Mouse (Mus musculus): Measurements from ENCODE around the gene Gm47996. TPM values are rescaled to one million over a fixed set of nuclear protein-coding genes. Genes with fewer than 3 reads are reported as not detected.
A peak's percentile ranks its signal among the peaks of the same experiment; 100 is the strongest.

Gm47996 gene
- total and polyA plus RNA-seq, 3 experiments: not detected

GRCm38 (mm10) chr1:151250529-151251193 is 40.7 kb downstream of the Gm47996 start (continued):
- no peak for TF ChIP-seq TBP (IDR thresholded peaks at IDR 0.05; ENCODE audit: low read depth, low read length)
- TF ChIP-seq POLR2A (IDR thresholded peaks at IDR 0.05; ENCODE audit: control insufficient read depth in 1 of 2, insufficient read depth in 1 of 2, low read depth in 1 of 2, low read length in 2 of 2, poor library complexity in 1 of 2): peak; percentile 20 to 34; a peak in 1 of 4 replicates
- TF ChIP-seq GABPA (IDR thresholded peaks at IDR 0.05; ENCODE audit: low read depth, low read length): no peak
- peak; percentile 89 for TF ChIP-seq ETS1 (IDR thresholded peaks at IDR 0.05; ENCODE audit: low read depth, low read length)
- no peak for TF ChIP-seq CHD2 (IDR thresholded peaks at IDR 0.05; ENCODE audit: low read length)
- TF ChIP-seq CTCF (IDR thresholded peaks at IDR 0.05 in 2 of 3, conservative IDR thresholded peaks at IDR 0.05 in 1 of 3; ENCODE audit: control insufficient read depth in 1 of 3, insufficient read depth in 1 of 3, low read depth in 2 of 3, low read length in 3 of 3, poor library complexity in 1 of 3, severe bottlenecking in 1 of 3): no peak
- TF ChIP-seq KAT2A (conservative IDR thresholded peaks at IDR 0.05; ENCODE audit: low read depth, low read length): no peak
- TF ChIP-seq HCFC1 (IDR thresholded peaks at IDR 0.05; ENCODE audit: low read depth, low read length): no peak
- peak; percentile 92; the same call in 1 of the 2 replicates for TF ChIP-seq BHLHE40 (IDR thresholded peaks at IDR 0.05; ENCODE audit: borderline replicate concordance, low read depth, low read length)
- no peak for TF ChIP-seq POLR2AphosphoS2 (IDR thresholded peaks at IDR 0.05; ENCODE audit: low read length)
- no peak for TF ChIP-seq MEF2A (IDR thresholded peaks at IDR 0.05; ENCODE audit: extremely low read depth, insufficient replicate concordance, low read depth, low read length, poor library complexity, severe bottlenecking)
- 0 out of 2 replicates have a peak, but pooled peaks have one; percentile 40 for TF ChIP-seq JUND (IDR thresholded peaks at IDR 0.05; ENCODE audit: low read depth, low read length)
- no peak for TF ChIP-seq CHD1 (IDR thresholded peaks at IDR 0.05; ENCODE audit: low read depth, low read length)
- TF ChIP-seq GATA1 (IDR thresholded peaks at IDR 0.05; ENCODE audit: low read depth, low read length): no peak
- peak; percentile 72 for TF ChIP-seq TAL1 (IDR thresholded peaks at IDR 0.05; ENCODE audit: low read length)
- peak; percentile 39; the same call in 1 of the 2 replicates for TF ChIP-seq MXI1 (IDR thresholded peaks at IDR 0.05; ENCODE audit: low read depth, low read length)
- TF ChIP-seq NRF1 (IDR thresholded peaks at IDR 0.05; ENCODE audit: insufficient read depth, low read depth, low read length, poor library complexity, severe bottlenecking): no peak

GRCm38 (mm10) chr1:151251194-151252010 is 41.5 kb downstream of the Gm47996 start:
- no peak for DNase-seq (ENCODE audit: low read depth, low spot score)
- H3K9ac ChIP-seq (ENCODE audit: control insufficient read depth, low read depth, low read length, poor library complexity, severe bottlenecking): peak overlapping the region; percentile 82
- peaks cover 0 to 4% of the 10 kb centered on the region in 2 experiments; a peak in 2 of 4 replicates for H3K36me3 ChIP-seq (ENCODE audit: control insufficient read depth in 1 of 2, insufficient read depth in 2 of 2, low read length in 2 of 2)
- no peaks in the 10 kb centered on the region; the same call in 1 of the 2 replicates for H3K79me2 ChIP-seq (ENCODE audit: control insufficient read depth, insufficient read depth, low read length, poor library complexity)
- H3K27me3 ChIP-seq (ENCODE audit: control insufficient read depth in 1 of 2, insufficient read depth in 2 of 2, low read length in 2 of 2): no peaks in the 10 kb centered on the region; a peak in 1 of 4 replicates
- peaks cover 3 to 5% of the 10 kb centered on the region in 2 experiments; a peak in 3 of 4 replicates for H3K4me1 ChIP-seq (ENCODE audit: control insufficient read depth in 1 of 2, insufficient read depth in 2 of 2, low read length in 2 of 2)
- no peaks in the 10 kb centered on the region for H3K9me3 ChIP-seq (replicated peaks; ENCODE audit: insufficient read depth, low read length)
- H3K4me3 ChIP-seq (ENCODE audit: control insufficient read depth in 1 of 2, insufficient read depth in 1 of 2, low read depth in 2 of 2, low read length in 2 of 2): peak overlapping the region; percentile 94
- peak overlapping the region; percentile 64 for H3K27ac ChIP-seq (ENCODE audit: control insufficient read depth, low read depth, low read length)
- no peak for TF ChIP-seq HCFC1 (IDR thresholded peaks at IDR 0.05; ENCODE audit: low read depth, low read length)
- no peak for TF ChIP-seq ELF1 (IDR thresholded peaks at IDR 0.05; ENCODE audit: low read depth, low read length)
- no peak for TF ChIP-seq GABPA (IDR thresholded peaks at IDR 0.05; ENCODE audit: low read depth, low read length)
- no peak for TF ChIP-seq UBTF (IDR thresholded peaks at IDR 0.05; ENCODE audit: borderline replicate concordance, insufficient read depth, low read depth, low read length)
- no peak for TF ChIP-seq JUND (IDR thresholded peaks at IDR 0.05; ENCODE audit: low read depth, low read length)
- TF ChIP-seq ZC3H11A (IDR thresholded peaks at IDR 0.05; ENCODE audit: low read depth, low read length): no peak
- no peak for TF ChIP-seq MYB (IDR thresholded peaks at IDR 0.05; ENCODE audit: low read depth, low read length)
- no peak for TF ChIP-seq MXI1 (IDR thresholded peaks at IDR 0.05; ENCODE audit: low read depth, low read length)
- TF ChIP-seq RAD21 (IDR thresholded peaks at IDR 0.05; ENCODE audit: low read depth, low read length): no peak
- no peak for TF ChIP-seq USF2 (IDR thresholded peaks at IDR 0.05; ENCODE audit: borderline replicate concordance in 1 of 2, insufficient read depth in 1 of 2, low read depth in 1 of 2, low read length in 2 of 2)
- no peak for TF ChIP-seq ZKSCAN1 (IDR thresholded peaks at IDR 0.05; ENCODE audit: low read depth, low read length)
- no peak for TF ChIP-seq USF1 (IDR thresholded peaks at IDR 0.05; ENCODE audit: low read depth, low read length)
- TF ChIP-seq E2F4 (IDR thresholded peaks at IDR 0.05; ENCODE audit: borderline replicate concordance, low read depth, low read length): no peak
- TF ChIP-seq ZNF384 (IDR thresholded peaks at IDR 0.05; ENCODE audit: low read depth, low read length): no peak
- no peak for TF ChIP-seq POLR2AphosphoS2 (IDR thresholded peaks at IDR 0.05; ENCODE audit: low read length)

All from MEL (cell line).